Mouse (Mus musculus) naive thymus-derived CD4-positive, alpha-beta T cell, adult 2 months (primary cell): ENCODE measurements around the gene Galnt17.

Experiments
- DNase-seq: peaks from one replicate; pipeline ENCODE4 v3.0.0-alpha.2; 2011; ENCODE audit warnings: low read depth

Gene Galnt17

DNA sequence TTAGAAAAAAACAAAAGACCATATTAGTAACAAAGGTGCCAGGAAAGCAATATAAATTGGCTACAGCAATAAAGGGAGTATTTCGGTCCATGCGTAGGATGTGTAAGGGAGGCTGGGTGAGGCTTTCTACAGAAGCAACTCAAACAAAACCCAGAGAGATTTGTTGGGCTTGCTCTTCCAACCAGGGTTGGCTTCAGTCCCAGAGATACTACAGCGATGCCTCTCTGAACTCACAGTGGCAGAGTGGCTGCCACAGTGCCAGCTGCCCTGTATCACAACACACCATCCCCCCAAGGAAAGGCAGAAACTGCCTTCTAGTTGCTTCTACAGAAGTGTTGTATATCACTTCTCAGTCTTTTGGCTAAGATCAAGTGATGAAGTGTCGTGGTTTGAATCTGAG, 66.6 kb downstream of the Galnt17 start:
- DNase-seq = no peak

DNA sequence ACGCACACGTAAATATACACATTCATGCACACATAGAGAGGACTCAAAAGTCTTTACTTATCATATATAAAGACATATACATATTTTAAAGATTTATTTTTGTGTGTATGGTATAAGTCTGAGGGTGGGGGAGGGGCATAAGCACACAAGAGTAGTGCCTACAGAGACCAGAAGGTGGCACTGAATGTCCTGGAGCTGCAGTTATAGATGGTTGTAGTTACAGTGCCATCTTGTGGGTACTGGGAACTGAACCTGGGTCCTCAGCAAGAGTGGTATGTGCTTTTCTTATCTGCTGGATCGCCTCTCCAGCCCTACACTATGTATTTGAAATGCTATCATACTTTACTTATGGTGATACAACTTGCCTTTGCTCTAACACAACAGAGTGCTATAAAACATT, 68.5 kb downstream of the Galnt17 start:
- no peak for DNase-seq

GRCm38 (mm10) chr5:131236906-131237305, 71.4 kb downstream of the Galnt17 start:
- no peak for DNase-seq

- no peak for DNase-seq
Measured at GRCm38 (mm10) chr5:131233828-131234227, 74.5 kb downstream of the Galnt17 start.

- DNase-seq = no peak
Measured at GRCm38 (mm10) chr5:131231060-131231459, 77.2 kb downstream of the Galnt17 start.

GRCm38 (mm10) chr5:131229744-131230143, 78.6 kb downstream of the Galnt17 start:
- no peak for DNase-seq

GRCm38 (mm10) chr5:131223416-131223815, 84.9 kb downstream of the Galnt17 start:
- DNase-seq = no peak

DNA sequence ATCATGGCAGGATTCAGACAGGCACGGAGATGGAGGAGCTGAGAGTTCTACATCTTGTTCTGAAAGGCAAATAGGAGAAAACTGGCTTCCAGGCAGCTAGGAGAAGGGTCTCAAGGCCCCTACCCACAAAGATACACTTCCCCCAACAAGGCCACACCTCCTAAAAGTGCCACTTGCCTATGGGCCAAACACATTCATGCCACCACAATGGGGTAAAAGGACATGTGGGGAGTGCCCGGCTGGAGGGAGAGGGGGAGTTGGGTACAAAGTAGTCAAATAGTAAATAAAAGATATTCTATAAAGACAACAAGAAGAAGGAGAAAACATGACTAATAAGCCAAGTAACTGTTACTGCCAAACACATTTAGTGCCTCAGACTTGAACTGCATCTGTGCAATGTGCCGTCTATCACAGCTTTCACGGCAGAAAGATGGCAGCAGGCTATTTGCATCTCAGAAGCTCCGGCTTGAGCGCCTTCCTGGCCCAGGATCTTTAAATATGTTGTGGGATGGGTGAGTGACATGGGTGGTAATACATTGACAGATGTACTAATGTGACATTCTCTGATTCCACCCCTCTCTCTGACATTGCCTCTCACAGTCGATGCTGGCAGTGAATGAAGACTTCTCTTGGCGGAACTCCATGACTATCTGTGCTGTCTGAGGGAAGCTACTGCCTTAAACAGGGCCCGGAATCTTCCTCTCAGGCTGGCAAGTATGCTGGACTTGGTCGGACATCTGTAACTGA, 85.6 kb downstream of the Galnt17 start:
- no peak for DNase-seq

- no peak for DNase-seq
Measured at GRCm38 (mm10) chr5:131218221-131218620, 90.1 kb downstream of the Galnt17 start.

GRCm38 (mm10) chr5:131211618-131212017, 96.7 kb downstream of the Galnt17 start:
- DNase-seq = no peak

- DNase-seq = no peak
Measured at GRCm38 (mm10) chr5:131201146-131201545, 107.2 kb downstream of the Galnt17 start.

DNA sequence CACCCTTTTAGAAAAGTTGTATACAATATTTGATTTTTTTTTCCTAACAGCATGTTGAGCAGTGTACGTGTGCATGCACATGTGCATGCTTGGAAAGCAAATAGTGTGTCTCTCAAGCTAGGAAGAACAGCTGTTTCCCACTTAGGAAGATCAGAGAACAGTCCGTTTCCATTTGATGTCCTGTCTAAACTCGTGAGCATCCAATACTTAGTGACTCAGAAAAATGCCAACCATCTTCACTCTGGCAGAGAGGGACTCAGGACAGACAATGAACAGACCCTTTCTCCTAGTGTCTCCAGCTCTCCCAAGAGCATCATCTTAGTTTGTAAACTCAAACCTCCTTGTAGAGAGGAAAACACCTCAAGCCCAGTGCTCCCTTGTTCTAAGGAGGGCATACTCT, 116.0 kb downstream of the Galnt17 start:
- no peak for DNase-seq

DNA sequence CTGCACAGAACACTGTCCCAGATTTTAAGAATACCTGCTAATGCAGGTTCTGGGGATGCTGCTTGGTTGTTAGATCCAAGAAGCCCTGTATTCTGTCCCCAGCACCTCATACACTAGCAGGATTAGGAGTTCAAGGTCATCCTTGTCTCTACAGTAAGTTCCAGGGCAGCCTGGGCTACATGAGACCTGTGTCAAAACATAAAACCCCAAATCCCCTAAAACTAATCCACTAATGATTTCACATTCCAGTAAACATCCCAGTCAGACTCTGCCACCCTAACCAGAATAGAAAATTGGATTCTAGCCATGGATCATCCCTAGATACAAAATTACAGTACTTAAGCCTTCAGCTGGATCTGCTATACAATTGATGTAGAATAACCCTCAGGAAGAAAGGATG, 123.7 kb downstream of the Galnt17 start:
- DNase-seq = no peak

- no peak for DNase-seq
Measured at GRCm38 (mm10) chr5:131181231-131181630, 127.1 kb downstream of the Galnt17 start.

- no peak for DNase-seq
Measured at GRCm38 (mm10) chr5:131180756-131181155, 127.5 kb downstream of the Galnt17 start.

DNA sequence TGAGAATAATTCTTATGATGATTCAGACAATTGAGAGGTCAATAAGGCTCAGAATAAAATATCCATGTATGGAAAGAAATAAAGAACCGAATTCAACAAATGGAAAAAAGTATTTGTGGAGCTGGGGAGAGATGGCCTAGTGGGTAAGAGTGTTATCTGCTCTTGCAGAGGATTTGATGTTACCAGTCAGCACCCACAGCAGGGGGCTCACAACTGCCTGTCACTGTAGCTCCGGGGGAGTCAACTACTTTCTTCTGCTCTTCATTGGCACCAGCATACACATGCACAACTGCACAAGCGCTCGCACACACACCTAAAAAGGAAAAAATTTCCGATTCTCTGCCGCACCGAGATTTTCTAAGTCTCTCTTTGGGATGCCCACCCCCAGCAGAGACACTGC, 130.4 kb downstream of the Galnt17 start:
- DNase-seq = no peak

DNA sequence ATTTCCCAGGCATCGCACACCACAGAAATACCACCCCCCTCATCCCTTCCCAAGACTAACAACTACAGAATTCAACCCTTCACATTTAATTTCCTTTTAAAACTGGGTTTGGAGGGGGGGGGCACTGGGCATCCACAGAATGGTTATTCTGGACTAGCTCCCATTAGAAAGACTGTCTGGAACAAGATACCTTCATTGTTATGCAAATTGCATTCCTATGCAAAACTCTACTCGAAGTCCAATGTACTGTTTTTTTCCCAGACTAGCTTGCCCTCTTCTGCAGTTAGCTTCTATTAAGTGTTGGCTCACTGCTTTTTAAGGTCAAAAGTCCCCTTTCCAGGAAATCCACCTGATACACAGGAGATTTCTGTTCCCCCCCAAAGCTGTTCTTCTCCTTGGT, 131.1 kb downstream of the Galnt17 start:
- DNase-seq = no peak

DNA sequence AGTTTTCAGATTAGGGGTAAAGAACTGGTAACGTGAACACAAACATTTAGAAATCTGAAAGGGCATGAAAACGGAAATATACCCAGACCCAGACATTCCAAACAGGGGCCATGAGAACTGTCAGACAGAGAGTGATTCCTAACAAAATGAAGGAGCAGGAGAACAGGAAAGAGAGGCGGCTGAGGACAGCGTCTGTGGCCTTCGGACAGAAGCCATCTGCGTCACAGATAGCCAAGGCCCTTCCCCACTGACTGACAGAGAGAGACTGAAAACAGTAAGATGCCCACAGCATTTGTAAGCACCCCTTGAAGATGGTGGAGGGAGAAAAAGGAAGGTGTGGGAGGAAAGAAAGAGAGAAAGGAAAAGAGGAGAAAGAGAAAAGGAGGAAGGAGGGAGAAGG, 139.1 kb downstream of the Galnt17 start:
- DNase-seq = no peak

- no peak for DNase-seq
Measured at GRCm38 (mm10) chr5:131167366-131167765, 140.9 kb downstream of the Galnt17 start.

DNA sequence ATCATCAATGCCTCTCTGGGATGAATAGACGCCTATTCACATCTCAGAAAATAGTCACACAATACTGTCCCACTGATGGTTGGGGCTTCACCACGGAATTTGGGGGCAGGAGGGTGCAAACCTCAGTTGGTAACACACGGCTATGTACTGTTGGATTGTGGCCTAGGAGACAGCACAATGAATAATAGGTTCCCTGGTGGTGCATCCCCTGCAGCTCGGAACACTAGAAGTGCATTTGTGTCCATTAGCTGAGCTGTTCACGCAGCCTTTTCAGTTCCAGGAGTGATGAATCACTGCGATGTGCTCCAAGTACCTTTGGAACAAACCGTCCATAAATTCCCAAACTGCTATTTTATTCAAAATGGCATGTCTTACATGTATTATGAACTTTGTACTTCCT, 142.6 kb downstream of the Galnt17 start:
- no peak for DNase-seq

DNA sequence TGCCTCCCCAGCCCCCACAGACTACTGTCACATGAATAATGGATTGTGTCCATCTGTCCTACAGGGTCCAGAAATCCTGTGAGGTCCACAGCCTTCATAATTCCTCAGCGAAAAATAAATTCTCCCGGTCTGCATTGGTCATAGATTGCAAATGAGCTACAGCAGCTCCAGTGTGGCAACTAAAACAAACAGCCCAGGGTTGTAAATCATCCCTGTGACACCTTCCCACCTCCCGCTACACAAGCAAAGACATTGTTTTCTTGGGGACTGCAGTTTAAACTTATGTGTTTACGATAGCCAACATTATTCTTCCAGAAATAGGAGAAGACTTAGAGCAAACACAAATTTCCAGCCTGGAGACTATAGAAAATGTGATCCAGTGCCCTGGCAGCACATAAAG, 150.4 kb downstream of the Galnt17 start:
- DNase-seq = no peak

DNA sequence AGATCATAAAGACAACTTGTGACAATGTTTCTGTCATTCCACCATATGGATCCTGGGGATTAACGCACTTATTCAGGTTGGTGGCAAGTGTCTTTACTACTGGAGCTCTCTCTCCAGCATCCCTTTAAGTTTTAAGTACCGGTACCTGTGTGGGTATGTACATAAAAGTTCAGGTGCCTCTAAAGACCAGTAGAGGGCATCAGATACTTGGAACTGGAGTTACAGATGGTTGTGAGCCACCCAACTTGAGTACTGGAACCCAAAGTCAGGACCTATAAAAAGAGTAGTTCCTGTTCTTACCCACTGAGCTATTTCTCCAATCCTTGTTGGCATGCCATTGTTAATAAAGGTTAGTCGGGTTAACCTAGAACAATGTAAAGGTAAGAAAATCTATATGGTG, 152.0 kb downstream of the Galnt17 start:
- DNase-seq = no peak

- no peak for DNase-seq
Measured at GRCm38 (mm10) chr5:131142606-131143005, 165.7 kb downstream of the Galnt17 start.

GRCm38 (mm10) chr5:131134809-131135208, 173.5 kb downstream of the Galnt17 start:
- DNase-seq = no peak
